Mouse (Mus musculus): ENCODE data around the gene Camk1g.
A peak's percentile ranks its signal among the peaks of the same experiment; 100 is the strongest.

Gene Camk1g

DNA sequence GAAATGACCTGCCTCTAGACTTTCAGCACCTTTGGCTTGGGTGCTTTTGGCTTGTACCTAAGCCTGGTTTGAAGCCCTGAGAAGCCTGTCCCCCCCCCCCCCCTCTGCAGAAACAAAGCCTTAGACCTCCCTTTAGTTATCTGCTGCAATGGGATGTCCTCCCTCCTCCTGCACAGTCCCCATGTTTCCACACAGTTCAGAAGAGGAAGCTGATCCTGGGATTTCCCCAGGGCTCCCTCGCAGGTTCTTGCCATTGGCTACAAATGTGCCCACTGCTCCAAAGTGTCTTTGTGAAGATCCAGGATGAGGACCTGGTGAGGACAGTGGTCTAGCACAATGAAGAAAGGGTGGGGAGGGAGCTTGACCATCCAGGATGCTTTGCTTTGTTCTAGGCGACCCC is 67.0 kb downstream of the Camk1g start:
- no peak for DNase-seq (ENCODE audit: low read depth, low spot score)

DNA sequence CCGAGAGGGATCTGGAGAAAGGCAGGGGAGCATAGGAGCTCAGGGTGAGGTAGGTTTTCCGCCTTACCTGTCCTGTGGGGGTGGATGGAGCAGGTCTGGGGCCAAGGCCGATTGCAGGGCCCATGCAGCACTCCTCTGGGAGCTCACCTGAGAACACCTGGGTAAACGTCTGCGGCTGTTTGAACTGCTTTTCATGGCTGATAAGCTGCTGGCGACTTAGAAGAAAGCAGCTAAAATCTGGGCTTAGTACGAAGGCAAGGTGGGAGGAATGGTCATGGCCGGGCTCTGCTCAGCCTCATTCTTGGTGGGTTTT is 68.0 kb downstream of the Camk1g start:
- DNase-seq (ENCODE audit: low read depth, low spot score) = no peak

DNA sequence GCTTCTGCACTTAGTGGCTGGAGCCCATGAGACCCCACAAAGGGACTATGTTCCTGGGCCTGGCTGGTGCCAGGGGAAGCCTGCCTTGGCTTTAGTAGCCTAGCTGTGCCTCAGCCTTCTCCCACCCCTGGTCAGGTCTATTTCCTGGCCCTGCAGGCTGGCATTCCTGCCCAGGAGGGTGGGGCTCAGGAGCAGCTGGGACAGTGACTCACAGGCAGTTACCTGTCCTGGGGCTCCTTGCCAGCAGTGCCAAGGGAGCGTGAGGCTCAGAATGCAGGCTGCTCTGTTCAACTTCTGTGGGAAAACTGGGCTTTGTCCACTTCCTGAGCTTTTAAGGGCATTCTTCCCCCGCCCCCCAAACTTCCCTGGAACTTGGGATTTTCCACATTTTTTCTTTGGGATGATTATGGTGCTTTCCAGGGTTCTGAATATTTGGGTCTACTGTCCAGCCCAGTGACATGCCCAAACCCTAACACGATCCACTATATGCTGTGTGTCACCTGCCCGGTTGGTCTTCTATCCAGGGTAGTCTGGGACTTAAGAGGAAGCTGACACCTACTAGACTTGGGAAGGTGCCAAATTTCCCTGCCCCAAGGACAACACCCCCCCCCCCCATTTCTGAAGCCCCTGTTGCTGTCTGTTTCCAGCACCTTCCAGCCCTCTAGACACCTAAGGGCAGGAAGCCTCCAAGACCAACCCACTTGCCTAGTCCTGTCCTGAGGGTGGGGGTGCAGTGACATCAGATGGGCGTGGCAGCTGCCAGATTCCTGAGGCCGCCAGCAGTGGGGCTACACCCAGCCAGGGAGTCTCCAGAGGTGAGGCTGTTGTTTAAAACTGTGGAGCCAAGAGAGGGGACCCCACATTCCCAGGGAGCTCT is 68.6 kb downstream of the Camk1g start:
- peak; percentile 59 for DNase-seq (ENCODE audit: low read depth, low spot score)

DNA sequence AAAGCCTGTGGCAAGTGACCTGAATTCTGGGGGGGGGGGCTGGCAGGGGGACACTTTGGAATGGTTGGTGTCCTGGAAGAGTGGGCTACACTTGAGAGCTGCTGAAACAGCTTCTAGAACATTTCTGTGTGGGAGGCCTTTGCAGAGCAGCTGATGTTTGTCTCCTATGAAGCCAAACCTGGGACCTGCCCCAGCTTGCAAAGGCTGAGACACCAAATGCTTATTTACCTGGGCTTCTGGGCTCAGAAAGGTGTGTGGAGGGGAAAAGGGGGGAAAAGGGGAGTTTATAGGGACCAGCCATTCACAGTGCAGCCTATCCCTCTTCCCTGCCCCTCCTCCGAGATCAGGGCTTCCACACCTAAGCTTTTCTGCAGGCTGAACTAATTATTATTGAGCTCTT is 70.1 kb downstream of the Camk1g start:
- no peak for DNase-seq (ENCODE audit: low read depth, low spot score)

DNA sequence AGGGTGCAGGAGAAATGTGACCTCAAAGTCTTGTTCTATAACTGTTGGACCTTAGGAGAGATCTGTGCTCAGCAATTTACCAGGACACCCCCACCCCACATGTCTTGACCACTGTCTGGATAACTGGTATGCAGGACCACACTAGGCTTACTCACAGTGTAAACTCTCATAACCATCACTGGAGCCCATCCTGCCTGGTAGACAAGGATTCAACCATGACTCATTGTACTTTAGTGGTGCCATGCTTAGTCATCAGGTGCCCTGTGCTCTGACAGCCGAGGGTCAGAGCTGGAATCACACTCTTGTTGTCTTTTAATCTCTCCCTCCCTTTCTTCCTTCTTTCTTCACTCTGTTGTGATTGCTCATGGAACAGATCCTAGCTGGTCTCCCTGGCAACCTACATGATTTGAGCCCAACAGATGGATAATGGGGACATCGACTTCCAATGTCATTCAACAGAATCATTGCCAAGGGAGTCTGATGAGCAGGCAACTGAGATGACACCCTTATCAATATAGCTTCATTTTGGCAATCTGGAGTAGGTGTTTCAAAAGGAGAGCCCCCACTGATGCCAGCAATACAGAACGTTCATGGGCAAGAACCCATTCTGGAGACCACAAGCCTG is 71.8 kb downstream of the Camk1g start:
- no peak for DNase-seq (ENCODE audit: low read depth, low spot score)

Measured in ZHBTc4 (cell line).